Mouse (Mus musculus): ENCODE results near the gene Mindy4.

- no peak for TF ChIP-seq CHD2 (IDR thresholded peaks at IDR 0.05; ENCODE audit: low read depth, low read length)
- TF ChIP-seq HCFC1 (IDR thresholded peaks at IDR 0.05; ENCODE audit: borderline replicate concordance, insufficient read depth, low read length): no peak
- no peak for TF ChIP-seq MAFK (IDR thresholded peaks at IDR 0.05; ENCODE audit: insufficient read depth, low read depth, low read length)
- TF ChIP-seq ZNF384 (IDR thresholded peaks at IDR 0.05; ENCODE audit: low read depth, low read length): no peak
Observed at GRCm38 (mm10) chr6:55252731-55253247, 49.6 kb downstream of the Mindy4 start.
